Mouse (Mus musculus): Measurements from ENCODE around the gene Fyn.
A peak's percentile ranks its signal among the peaks of the same experiment; 100 is the strongest.

Fyn gene

DNA sequence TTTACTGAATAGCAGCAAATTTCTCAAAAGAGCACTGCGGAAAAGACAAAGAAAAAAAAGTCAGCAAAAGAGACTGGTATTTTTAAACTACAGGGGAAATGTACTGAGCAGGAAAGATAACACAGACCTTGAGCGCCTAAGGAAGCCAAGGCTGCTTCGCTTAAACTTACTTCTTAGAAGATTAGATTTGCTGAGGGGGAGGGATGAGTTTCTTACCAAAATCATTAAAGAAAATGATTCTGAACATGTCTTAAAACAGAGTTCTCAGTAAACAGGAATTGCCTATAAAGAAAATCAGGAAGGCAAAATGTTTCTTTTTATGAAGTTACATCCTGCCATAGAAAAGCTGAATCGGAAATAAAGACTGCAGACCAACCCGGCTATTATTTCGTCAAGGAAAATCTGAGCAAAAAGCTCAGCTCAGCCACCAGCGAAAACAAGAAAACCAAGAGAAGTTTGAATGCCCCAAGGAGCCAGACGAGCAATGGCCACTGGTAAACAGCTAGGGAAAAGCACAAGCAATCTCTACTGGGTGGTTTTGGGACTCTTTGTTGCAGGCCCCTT lies at the start of gene Fyn:
Fyn (plus strand) TSS at position 284 of the 564 bp plus-strand sequence.
- no peak for DNase-seq (ENCODE audit: low spot score)

DNA sequence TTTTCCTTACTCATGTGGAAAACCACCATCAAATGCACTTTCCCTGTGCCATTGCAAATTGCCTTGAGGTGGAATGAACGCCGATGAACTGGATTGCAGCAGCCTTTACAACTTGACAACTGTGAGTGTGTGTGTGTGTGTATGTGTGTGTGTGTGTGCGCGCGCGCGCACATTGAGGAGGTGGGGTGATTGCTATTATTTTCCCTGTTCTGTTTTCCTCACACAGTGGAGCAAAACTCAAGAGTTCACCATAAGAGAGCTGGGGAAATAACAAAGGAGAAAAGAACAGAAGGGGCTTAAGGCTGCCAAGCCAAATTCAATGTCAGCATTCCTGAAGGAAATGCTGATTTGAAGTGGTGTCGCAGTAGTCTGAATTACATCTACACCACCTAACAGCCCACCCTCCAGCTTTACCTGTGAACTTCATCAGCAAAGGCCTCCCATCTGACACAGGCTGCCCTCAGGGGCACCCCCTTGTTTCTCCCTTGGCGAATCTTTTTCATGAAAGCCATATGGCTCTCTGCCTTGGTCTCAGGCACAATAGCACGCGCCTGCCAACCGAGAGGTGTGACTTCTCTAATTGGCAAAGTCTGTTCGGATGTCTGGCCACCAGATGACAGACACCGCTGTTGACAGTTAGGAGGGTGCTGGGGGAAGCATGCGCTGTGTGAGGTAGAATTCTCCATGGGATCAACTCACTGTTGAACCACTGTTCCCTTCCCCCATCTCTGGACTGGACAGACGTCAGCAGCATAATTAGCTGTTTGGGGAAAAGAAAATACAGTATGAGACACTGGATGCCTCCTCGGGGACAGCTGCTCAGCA lies 47.6 kb upstream of the Fyn start:
- no peak for DNase-seq (ENCODE audit: low spot score)

DNA sequence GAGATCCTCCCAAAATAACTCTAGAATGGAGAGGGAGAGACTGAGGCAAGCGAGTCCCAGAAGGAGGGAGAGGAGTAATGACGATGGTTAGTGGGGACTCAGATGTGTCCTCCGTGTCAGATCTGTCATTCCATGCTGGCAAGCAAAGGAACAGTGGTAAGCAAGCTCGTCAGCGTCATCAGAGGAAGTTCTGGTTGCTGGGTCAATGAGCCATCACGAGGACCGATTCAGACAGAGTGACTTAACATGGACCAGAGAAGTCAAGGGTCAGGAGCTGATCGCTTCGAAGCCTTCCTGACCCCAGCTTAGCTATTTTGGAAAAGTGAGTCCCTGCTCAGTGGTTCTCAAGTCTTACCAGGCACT lies 47.1 kb upstream of the Fyn start:
- DNase-seq (ENCODE audit: low spot score) = no peak

DNA sequence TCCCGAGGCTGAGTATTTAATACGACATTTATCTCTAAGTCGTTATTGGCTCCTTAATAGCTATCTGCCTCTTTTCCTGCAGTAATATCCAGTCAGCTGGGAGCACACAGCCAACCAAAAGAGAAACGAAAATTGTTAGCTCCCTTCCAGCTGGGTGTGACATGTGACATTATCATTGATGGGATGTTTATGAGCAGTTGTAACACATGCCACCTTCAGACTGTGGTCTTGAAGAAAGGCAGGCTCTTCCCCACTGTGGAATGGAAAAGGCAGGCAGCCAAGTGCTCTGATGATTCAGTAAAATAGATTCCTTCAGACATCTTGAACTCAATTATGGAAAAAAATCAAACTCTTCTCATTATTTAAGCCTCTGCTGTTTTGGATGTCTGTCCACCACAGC lies 46.5 kb upstream of the Fyn start:
- DNase-seq (ENCODE audit: low spot score) = no peak

DNA sequence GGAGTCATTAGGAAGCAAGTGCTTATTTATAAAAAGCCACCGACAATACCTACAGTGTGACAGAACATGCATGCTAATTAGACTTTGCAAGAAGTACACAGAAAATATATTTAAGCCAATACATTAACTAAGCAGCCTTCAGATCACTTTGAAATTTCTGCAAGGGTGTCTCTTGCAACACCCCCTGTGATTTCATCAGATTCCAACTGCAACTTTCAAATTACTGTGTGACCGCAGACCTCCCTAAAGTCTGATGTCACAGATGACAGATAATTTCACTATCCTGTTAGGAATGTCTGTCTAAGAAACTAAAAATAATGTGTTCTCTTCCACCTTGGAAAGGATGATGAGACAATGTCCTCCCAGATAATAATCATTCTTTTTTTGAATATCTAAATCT lies 44.4 kb upstream of the Fyn start:
- DNase-seq (ENCODE audit: low spot score) = no peak

DNA sequence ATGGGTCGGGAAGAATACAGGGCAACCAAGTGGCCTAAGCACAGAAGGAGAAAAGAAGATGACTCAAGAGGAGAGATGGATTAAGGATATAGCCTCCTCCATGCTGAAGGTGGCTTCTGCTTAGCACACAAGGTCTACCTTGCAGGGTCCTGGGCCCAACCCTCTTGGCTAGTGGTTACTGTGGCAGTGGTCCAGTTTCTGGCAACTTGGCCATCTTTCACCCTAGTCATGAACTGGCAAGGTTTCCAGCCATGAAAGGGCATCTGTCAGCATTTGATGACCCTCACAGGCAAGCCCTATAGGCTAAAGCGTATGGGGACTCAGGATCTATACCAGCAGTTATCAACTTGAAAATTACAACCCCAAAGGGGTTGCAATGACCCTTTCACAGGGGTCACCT lies 40.0 kb upstream of the Fyn start:
- DNase-seq (ENCODE audit: low spot score) = no peak

DNA sequence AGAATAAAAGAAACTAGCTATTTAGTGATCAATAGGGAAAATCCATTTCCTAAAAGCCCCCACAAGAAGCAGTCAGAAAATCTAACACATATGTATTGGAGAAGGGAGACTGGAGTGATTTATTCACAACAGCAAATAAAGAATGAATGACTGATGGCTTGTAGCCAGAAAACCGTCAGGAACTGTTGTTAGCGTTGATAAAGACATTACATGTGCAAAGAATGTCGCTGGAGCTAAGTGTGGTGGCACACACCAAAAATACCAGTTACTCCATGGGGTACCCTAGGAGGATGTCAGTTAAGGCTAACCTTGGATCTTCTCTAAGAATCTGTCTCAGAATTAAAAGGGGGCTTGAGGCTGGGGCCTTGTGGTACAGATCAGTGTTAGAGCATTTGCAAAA lies 34.3 kb upstream of the Fyn start:
- DNase-seq (ENCODE audit: low spot score) = no peak

DNA sequence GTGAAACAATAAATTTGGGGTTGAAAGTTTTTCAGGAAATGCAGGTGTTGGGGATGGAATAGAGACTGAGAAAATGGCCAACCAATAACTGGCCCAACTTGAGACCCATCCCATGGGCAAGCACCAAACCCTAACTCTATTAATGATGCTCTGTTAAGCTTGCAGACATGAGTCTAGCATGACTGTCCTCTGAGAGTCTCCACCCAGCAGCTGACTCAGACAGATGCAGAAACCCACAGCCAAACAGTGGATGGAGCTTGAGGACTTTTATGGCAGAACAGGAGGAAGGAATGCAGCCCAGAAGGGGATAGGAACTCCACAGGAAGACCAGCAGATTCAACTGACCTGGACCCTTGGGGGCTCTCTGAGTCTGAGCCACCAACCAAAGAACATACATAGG lies 32.8 kb upstream of the Fyn start:
- no peak for DNase-seq (ENCODE audit: low spot score)

DNA sequence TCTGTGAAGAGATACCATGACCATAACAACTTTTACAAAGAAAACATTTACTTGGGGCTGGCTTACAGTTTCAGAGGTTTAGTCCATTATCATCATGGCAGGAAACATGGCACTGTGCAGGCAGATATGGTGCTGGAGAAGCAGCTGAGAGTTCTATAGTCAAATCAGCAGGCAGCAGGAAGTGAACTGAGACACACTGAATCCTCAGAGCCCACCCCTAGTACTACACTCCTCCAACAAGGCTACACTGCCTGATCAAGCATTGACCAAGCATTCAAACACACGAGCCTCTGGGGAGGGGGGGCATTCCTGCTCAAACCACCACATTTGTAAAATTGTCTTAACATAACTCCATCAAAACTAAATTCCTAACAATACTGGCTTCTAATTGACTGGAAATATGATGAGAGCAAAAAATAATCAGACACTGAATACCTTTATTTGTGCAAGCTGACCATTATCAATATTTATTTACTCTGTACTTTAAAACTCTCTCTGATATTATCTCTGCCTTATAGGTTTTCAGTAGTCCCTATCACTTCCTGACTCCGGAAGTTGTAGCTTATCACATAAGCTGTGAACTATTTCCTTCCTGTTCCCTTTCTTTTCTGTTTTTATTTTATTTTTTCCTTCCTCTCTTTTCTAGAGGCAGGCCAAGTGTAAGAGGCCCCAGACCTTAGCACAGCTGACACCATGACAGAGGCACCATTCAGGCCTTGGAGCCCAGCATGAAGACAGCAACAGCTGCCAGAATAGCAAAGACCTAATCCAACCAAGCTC lies 29.3 kb upstream of the Fyn start:
- no peak for DNase-seq (ENCODE audit: low spot score)

DNA sequence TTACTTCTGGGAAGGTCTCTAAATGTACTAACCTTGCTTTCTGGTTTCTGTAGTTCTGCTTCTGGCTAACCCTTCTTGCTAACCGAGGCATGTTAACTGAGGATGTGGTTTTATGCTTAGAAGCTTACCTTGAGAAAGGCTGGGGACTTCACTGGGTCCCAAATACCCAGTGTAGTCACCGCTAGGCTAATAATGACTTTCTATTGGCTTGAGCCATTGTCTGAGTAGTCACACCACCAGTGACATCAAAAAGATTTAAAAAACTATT lies 28.8 kb upstream of the Fyn start:
- DNase-seq (ENCODE audit: low spot score) = no peak

DNA sequence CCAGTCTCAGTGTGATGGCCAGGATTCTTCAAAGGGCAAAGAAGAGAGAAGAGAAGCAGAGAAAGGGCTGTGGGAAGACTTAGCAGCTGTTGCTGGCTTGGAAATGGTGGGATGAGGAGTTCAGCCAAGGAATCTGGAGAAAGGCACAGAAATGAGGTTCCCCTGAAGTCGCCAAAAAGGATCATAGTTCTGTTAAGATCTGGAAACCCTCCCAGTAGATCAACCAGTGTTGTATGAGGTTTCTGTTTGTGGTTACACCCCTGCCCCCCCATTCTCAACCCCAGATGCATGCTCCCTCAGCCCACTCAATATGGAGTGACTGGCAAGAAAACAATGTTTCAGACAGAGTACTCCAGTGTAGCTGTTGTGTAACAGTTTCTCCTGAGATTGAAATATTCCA lies 25.1 kb upstream of the Fyn start:
- DNase-seq (ENCODE audit: low spot score) = peak; percentile 25

DNA sequence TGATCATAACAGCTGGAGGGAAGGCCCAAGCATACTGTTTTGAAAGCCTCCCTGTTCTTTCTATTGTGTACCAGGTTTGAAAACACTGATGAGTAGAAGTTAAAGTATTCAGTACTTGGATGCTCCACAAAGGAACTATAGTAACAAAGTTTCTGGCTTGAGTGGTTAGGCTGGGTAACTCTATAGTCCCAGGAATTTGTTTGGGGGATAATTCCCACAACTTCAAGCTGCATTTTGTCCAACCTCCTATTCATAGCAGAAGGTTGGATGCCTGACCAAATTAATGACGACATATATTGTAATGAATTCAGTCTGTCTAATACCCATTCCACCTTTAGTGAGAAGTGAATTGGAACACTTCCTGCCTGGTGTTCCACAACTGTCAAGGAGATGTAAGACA lies 22.7 kb upstream of the Fyn start:
- no peak for DNase-seq (ENCODE audit: low spot score)

DNA sequence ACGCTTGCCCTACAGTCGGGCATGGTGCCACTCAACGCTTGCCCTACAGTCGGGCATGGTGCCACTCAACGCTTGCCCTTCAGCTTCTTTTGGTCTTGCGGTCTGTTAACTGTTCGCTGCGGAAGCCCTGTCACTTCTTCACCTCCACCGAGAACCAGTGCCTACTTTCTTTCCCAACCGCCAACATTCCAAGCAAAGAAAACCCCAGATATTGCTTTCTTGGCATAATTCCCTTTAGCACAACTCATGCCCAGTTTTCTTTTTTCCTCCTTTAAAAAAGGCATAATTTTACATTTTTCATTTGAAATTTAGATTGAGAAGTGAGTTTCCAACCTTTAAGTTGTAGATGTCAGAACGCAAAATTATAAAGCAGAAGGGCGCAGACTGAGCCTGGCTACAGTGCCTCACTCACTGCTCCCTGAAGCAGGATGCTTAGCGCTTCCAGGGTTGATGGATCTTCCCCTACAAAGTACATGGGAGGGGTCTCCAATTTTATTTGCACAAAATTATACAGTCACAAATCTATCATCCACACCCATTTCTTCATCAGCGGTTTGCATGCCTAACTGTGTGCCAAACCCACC lies 18.8 kb upstream of the Fyn start:
- no peak for DNase-seq (ENCODE audit: low spot score)

DNA sequence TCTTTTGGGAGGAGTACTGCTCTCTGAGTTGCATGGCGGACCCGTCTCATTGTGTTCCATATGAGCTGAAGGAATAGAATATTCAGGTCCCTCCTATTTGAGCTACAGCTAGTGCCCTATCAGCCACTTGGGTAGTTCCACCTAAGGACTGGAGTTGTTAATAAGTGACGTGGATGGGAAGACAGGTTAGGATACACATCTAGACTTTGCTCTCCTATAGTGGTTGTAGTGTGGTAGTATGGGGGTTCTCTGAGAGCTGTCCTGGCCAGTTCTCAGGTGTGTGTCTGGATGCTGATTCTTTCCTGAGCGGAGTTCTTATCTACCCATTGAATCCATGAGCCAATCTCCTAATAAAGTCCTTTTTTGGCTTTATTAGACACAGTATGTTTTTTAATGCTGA lies 4.5 kb upstream of the Fyn start:
- no peak for DNase-seq (ENCODE audit: low spot score)

DNA sequence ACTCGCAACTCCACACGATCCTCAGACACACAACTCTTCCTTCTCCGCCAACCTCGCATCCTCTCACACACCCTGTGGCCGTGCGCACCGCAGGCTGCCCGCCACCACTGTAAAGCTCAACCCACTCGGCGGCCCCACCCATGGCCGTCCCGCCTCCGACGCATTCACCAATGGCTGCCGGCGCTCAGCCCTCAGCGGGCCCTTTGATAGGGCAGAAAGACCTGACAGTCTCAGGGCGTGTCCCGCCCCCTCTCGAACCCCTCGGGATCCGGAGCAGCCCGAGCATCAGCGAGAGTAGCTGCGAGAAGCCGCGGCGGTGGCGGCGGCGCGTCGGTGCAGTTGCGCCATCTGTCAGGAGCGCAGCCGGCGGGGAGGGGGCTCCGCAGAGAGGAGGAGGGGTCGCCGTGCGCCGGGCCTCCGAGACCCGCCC lies 862 bp downstream of the Fyn start:
- DNase-seq (ENCODE audit: low spot score) = peak; percentile 84

DNA sequence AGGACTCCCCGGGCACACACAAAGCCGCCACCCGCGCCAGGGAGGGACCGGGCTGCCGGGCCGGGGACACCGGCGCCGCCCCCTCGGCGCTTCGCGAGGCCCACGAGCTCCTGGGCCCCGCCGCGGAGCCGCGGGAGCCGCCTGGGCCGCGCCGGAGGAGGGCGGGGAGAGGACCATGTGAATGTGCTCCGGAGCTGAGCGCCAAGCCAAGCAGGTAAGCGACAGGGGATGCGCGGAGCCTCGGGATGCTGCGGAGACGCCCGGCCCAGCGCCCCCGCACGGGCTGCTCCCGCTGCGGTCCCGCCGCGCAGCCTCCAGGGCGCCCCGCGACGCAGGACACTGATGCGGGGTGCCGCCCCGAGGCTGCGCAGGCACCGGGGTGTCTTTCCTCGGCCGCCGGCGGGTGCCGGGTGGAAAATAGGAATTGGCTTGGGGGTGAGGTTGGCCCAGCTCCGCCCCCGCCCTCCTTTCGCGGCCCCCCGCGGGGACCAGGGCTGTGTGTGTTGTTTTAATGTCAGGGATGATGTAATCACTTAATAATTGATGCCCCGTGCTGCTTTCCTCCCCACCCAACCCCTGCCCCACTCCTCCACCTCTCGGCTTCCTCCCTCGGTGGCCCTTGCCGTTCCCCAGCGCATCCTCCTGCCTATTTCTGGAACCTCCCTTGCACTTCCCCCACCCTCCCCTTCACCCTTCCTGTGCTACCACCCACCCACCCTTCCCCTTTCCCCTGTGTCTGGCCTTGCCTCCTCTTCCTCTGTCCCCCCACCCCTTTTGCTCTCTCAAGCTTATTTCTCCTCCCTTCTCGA lies 1.5 kb downstream of the Fyn start:
- no peak for DNase-seq (ENCODE audit: low spot score)

DNA sequence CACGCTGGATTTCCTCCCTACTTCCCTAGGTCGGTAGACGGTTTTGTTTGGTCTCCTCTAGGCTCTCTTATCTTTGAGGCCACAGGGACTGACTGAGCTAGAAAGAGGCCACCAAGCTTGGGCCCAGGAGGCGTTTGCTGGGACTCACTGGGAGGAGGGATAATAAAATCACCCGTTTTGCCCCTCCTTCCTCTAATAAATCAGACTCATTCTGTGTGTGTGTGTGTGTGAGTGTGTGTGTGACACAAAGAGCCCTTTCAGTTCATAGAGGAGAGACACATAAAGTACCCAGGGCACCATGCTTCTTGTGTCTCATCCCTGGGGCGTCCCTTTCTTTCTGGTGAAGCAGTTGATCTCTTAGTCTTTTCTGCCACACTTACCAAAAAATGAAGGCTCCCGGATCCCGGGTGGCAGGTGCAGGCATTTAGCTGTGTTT lies 2.1 kb downstream of the Fyn start:
- peak; percentile 6 for DNase-seq (ENCODE audit: low spot score)

DNA sequence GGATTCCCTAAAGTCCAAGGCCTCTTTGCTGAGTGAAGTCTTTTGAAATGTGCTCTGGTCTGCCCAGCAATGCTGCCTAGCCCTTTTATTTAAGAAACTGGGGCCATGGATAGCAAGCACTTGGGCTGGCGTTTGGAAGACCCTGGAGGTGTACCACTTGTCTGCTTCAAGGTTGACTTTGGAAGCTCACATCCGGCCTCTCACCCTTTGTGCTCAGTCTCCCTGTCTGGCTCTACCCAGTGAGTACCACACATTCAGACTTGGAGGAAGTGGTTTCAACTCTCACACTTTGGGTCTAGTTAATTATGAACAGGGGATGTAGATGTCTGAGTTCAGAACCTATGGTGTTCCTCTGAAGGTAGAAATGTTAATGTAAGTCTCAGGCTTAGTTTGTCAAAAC lies 2.8 kb downstream of the Fyn start:
- DNase-seq (ENCODE audit: low spot score) = no peak

DNA sequence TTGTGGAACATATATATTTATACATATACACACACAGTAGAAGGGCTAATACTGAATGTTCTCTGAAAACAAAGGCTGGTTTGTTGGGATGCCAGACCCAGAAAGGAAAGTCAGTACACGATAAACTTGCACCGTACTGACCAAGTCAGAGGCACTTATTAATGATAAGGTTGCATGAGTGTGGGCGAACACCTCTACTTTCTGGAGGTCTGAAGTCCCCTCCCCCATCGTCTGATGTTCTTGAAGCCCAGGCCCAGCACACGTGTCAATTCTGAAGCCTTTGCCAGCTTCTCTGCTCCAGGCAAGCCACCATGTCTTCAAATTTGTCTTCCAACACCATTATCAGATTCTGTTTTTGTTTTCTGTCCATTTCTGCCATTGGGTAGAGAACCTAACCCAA lies 3.3 kb downstream of the Fyn start:
- DNase-seq (ENCODE audit: low spot score) = no peak

DNA sequence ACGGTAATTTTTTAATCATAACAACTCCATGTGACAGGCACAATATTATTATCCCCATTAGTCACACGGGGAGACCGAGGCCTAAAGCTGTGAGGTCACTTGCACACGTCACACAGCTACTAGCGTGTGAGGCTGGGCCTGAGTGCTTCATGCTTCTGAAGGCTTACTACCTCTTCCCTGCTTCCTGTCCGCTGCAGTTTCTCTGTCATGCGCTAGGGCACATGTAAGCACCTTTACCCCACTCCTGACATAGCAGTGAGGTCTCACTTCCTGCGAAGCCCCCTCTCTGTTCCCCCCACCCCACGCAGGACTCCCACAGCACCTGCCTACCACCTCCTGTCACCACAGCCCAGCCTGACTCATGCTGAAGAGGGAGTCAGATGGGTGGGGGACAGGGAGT lies 8.0 kb downstream of the Fyn start:
- DNase-seq (ENCODE audit: low spot score) = no peak

DNA sequence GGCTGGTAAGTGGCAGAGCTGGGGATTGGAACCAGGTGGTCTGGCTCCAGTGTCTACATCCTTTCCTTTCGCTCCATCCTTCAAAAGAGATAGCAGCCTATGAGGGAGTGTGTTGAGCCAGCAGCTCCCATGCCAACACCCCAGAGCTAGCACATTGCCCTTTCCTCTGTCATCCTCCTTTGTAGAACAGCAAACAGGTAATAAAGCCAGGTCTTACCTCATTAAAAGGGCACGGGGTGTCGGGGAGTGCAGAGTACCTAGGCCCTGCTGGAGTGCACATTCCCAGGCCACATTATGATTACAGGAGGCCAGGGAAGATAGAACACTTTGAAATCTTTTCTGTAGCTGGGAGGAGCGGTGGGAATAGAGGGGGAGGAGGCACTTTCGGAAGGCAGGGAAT lies 8.6 kb downstream of the Fyn start:
- no peak for DNase-seq (ENCODE audit: low spot score)

DNA sequence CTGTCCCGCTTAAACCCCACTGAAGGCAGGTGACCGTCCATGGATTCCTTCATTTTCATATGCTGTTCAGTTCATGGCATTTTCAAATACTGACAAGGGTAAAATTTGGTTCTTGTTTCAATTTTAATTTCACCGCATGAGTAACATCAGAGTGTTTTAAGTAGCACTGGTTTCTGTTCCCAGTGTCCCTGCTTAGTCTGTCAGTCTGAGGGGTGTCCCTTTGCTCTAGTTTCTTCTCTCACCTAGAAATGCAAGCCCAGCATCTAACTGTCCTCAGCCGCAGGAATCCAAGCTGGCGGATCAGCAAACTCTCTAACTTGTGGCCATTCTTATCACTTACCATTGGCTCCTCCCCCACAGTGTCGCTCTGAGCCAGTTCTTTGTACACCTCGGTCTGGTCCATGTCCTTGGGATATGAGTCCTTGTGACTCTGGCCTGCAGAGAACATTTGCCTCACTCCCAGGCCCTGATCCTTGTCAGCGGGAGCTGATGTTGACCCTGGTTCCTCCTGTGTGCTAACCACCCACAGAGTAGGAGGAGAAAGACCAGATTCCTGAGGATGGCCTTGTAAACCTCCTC lies 9.5 kb downstream of the Fyn start:
- no peak for DNase-seq (ENCODE audit: low spot score)

Measured in adipocyte (in vitro differentiated cells).